Mouse (Mus musculus) CD4-positive, CD25-positive, alpha-beta regulatory T cell, adult 2 months (primary cell): ENCODE data around the gene Pik3r6.
A peak's percentile ranks its signal among the peaks of the same experiment; 100 is the strongest.

ENCODE experiments used
- DNase-seq: peaks from one replicate; pipeline ENCODE4 v3.0.0-alpha.2; 2012; ENCODE audit warnings: low read depth, low spot score

Pik3r6 gene

DNA sequence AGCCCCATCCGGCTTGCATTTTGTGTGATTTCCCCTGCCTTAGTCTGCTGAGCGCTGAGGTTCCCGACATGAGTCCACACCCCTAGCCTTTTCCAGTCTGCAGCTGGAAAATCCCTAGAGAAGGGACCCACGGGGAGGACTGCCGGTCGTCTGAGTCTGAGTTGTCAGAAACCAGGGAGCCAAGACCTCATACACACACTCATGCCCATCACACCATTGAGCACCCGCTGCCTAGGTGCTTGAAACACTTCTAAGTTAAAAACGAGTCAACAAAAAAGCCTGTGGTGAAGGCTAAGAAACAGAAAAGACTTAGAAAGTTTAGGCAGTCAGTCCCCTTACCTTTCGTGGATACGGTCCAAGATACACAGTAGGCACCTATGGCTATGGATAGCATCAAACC, 15.1 kb upstream of the Pik3r6 start:
- no peak for DNase-seq

GRCm38 (mm10) chr11:68488256-68488824, 14.5 kb upstream of the Pik3r6 start:
- no peak for DNase-seq

- DNase-seq = no peak
Measured at GRCm38 (mm10) chr11:68489236-68489635, 13.6 kb upstream of the Pik3r6 start.

- DNase-seq = no peak
Measured at GRCm38 (mm10) chr11:68492592-68492991, 10.2 kb upstream of the Pik3r6 start.

DNA sequence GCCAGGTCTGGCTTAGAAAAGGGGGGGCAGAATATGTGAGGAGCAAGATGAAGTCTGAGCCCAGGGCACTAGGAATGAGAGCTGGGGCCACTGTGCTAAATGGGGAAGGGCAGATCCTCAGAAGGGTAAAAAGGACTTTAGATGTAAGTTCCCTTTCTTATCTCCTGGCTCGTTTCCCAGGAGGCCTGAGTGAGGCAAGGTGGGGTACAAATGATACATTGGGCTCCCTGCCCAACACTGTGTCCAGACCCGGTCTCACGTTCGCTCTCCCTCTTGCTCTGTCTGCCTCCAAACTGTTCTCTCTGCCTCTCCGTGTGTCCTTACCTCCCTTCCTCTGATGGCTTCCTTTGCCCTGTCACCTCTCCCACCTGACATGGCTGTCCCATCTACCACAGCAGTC, 9.1 kb upstream of the Pik3r6 start:
- no peak for DNase-seq

GRCm38 (mm10) chr11:68497081-68497480, 5.7 kb upstream of the Pik3r6 start:
- DNase-seq = no peak

DNA sequence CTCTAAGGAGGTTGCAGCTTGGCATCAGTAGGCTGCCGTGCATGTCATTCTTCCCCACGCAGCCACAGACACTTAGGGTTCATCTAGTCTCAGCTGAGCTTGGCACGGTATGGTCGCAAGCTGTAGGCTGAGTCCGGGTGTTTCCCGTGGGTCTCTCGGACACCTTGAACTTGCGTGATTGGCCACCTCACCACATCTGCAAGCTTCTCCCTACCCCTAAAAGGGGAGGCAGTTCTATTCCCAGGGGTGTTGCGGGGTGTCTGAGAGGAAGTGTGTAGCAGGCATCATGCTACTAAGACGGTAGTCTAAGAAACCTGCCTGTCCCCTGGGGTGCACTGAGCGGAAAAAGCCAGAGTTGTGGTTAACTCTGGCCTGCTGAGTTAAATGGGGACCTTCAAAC, 4.3 kb upstream of the Pik3r6 start:
- peak; percentile 37 for DNase-seq

- DNase-seq = peak; percentile 38
Measured at GRCm38 (mm10) chr11:68498999-68499699, 3.7 kb upstream of the Pik3r6 start.

GRCm38 (mm10) chr11:68500949-68501350, 1.9 kb upstream of the Pik3r6 start:
- no peak for DNase-seq

- no peak for DNase-seq
Measured at GRCm38 (mm10) chr11:68502408-68502807, 411 bp upstream of the Pik3r6 start.

DNA sequence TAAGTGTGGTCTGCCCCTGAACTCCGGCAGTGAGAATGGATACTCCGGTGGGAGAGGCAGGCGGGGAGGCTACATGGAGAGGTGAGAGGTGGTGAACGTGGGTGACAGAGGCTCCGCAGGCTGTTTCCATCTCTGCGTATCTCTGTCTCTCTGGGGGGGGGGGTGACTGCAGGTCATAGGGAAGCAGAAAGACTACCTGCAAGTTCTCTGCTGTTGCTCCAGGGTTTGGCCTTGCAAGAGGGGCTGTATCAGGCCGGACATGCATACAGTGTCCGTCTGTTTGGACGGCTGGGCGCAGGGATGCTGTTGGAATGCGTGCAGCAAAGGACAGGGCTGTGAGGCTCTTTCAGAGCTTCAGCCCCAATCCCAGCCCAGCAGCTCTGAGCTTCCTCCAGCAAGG, 2.1 kb downstream of the Pik3r6 start:
- DNase-seq = no peak

DNA sequence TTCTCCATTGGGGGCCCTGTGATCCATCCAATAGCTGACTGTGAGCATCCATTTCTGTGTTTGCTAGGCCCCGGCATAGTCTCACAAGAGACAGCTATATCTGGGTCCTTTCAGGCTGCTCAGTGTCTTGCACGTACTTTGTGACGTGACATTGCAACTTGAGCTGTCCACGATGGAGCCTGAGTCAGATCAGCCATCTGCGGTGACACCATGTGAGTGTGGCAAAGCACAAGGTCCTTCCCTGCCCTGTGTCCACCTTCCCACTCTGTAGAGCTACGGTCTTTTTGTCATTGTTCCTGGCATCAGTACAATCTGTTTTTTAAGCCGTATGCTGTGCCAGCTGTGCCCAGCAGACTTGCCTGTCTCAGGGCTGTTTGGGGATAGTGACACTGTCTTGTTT, 4.4 kb downstream of the Pik3r6 start:
- DNase-seq = no peak

DNA sequence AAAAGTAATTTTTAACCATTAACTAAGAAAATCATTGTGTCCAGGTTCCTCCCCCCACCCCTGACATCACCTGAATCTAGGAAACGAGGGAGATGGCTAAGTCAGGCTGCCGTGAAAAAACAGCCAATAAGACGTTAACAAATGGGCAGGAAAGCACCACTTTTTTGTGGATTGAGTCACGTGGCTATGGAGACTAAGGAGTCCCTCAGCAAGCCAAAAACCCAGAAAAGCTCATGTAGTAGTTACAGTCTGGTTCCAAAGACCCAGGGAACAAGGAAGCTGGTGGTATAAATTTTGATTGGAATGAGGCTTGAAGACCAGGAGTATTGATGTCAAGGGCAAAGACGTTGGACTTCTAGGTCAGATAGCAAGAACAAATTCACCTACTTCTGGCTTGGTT, 5.8 kb downstream of the Pik3r6 start:
- no peak for DNase-seq

DNA sequence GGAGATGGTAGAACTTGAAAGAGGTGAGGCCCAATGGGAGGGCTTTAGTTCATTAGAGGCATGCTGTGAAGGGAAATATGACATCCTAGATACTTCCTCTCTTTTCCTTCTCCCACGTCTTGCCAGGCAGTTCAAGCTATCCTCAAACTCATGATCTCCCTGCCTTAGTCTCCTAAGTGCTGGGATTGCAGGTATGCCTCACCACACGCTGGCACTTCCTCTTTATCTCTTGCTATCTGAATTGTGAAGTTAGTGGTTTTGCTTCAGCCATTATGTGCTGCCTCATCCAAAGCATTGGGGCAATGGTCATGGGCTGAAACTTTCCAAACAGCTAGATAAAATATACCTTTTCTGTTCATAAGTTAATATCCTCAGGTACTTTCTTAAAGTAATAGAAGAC, 6.4 kb downstream of the Pik3r6 start:
- DNase-seq = no peak

- DNase-seq = no peak
Measured at GRCm38 (mm10) chr11:68513969-68514368, 11.2 kb downstream of the Pik3r6 start.

GRCm38 (mm10) chr11:68519362-68519761, 16.5 kb downstream of the Pik3r6 start:
- no peak for DNase-seq

GRCm38 (mm10) chr11:68519815-68520214, 17.0 kb downstream of the Pik3r6 start:
- DNase-seq = no peak

DNA sequence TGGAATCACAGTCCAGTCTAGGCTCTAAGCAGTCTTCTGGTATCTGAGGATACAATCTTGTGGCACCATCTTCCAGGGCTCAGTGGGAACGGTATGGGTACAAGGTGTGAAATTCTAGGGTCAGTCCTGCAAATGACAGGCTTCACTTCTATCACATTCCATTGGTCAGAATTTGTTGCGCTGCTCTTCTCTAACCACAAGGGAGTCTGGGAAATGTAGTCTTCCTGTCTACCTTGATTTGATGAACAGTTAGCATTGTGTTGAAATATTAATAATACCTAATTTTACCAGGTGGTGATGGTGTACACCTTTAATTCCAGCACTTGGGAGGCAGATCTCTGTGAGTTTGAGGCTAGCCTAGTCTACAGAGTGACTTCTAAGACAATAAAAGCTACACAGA, 17.6 kb downstream of the Pik3r6 start:
- DNase-seq = no peak

- no peak for DNase-seq
Measured at GRCm38 (mm10) chr11:68521352-68521751, 18.5 kb downstream of the Pik3r6 start.

DNA sequence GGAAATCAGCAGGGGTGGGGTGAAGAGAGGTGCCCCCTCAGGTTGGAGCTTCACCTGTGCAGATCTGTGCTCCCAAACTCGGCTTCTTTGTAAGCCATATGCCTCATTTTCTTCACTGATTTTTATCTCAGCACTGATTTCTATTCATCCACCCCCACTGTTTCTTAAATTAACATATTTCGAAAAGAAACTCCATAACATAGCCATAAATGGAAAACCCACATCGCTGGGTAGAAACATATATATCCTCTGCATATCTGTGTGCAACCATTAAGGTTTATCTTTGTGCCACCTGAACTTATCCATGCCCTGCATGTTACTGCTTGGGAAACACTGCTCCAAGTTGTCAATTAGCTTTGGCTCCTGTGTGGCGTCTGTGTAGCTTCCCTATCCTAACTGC, 23.6 kb downstream of the Pik3r6 start:
- DNase-seq = no peak

DNA sequence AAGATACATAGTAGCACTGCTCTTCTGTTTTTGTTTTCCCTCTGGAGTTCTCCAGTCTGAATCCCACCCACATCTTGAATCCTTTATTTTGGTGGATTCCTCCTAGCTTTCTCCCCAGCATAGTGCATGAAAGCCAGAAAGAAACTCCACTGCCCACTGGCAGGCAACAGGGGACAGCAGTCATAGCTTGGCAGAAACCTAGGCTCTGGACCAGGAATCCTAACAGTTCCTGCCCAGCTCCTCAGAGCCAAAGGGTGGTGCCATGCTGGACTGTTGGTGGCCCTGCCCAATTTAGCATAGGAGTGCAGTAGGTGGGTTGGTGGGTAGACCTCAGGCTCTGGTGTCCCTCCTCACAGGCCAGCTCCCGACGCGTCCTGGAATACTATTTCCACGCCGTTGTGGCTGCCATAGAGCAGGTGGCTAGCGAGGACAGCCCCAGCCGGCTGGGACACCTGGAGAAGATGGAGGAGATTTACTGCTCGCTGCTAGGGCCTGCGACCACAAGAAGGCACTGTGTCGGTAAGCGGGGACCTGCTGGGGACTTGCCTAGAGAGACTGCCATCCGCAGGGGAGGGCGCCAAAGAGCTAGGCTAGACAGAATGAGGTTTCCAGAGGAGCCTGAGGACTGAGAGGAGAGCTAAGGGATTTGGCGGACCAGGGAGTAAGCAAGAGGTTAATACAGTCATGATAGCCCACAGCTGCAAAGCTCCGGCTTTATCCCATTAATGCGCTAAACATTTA, 28.4 kb downstream of the Pik3r6 start:
- DNase-seq = peak; percentile 29

- no peak for DNase-seq
Measured at GRCm38 (mm10) chr11:68531941-68532535, 29.2 kb downstream of the Pik3r6 start.

DNA sequence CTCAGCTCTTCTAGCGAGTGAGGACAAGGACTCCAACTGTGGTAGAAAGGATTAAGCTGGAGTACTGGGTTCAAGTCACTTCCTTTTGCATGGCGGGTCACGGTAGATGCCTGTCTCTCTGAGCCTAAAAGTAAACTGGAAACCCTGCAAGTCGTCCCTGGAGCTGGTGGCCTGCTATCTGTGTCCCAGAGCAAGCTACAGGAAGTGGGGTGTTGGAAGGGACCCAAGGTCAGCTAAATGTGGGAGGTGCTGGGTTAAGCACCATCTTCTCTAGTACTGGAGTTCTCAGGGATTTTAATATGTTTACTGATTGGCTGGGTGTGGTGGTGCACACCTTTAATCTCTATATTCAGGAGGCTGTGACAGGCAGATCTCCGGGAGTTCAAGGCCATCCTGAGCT, 30.0 kb downstream of the Pik3r6 start:
- no peak for DNase-seq
